ENCODE assay signal across 10 mouse cellular contexts in the genomic region with DNA sequence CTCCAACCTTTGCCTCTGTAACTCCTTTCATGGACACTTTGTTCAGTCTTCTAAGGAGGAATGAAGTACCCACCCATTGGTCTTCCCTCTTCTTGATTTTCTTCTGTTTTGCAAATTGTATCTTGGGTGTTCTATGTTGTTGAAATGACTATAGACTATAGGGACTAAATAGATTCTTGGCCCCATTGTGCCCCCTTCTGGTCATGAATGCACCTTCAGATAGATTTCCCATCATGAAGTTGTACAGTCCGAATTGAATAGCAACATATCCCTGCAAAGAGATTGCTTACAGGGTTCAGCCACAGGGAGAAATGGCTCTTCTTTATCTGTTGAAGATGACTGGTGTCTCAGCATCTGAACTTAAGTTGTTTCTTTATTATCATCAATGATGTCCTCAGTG.
"Had no signal": no experiment of that assay in that cellular context is flagged by ENCODE, and none has a peak within 500 bp of the region (broad histone marks: within the 10 kb centered on the region; RNA-seq: fewer than 3 reads in every experiment).

No protein-coding gene starts in this region.

- H3K27ac ChIP-seq: left cerebral cortex, adult 2 months; limb, embryonic 15.5 days; liver, embryonic 13.5 days; midbrain, embryonic 10.5 days; neural tube, embryonic 12.5 days had no signal

- H3K9ac ChIP-seq: limb, embryonic 15.5 days; liver, embryonic 13.5 days; neural tube, embryonic 12.5 days had no signal

- H3K4me2 ChIP-seq: limb, embryonic 15.5 days; liver, embryonic 13.5 days; neural tube, embryonic 12.5 days had no signal

- H3K4me1 ChIP-seq: limb, embryonic 15.5 days; liver, embryonic 13.5 days; midbrain, embryonic 10.5 days; neural tube, embryonic 12.5 days had no signal

- H3K27me3 ChIP-seq: limb, embryonic 15.5 days; liver, embryonic 13.5 days; neural tube, embryonic 12.5 days had no signal

- H3K36me3 ChIP-seq: limb, embryonic 15.5 days; liver, embryonic 13.5 days; midbrain, embryonic 10.5 days; neural tube, embryonic 12.5 days had no signal

- DNase-seq: kidney, adult 11 months; kidney, postnatal 14 days; liver, embryonic 13.5 days; lung, adult 18-20 months; midbrain, embryonic 14.5 days had no signal

- H3K4me3 ChIP-seq: left cerebral cortex, adult 2 months; limb, embryonic 15.5 days; liver, embryonic 13.5 days; midbrain, embryonic 10.5 days; myocyte; neural tube, embryonic 12.5 days had no signal
